Comparison of ENCODE assay signal across 8 mouse cellular contexts in genomic region chr17:30901627-30902026, GRCm38 (mm10). TPM values are rescaled to one million over a fixed set of nuclear protein-coding genes. Genes with fewer than 3 reads are reported as not detected.
DNase-seq lines count a peak whose midpoint lies in the region; ATAC-seq and TF ChIP-seq lines count a peak whose summit lies in the region.

Gene Glp1r (plus strand): TSS chr17:30901817.

- no peak for TF ChIP-seq POLR2A in ES-Bruce4 (IDR thresholded peaks at IDR 0.05; ENCODE audit: insufficient read depth, low read length)
- TF ChIP-seq POLR2A in olfactory bulb, adult 2 months (IDR thresholded peaks at IDR 0.05; ENCODE audit: insufficient read depth, low read depth, low read length): no peak

- no peak for TF ChIP-seq EP300 in ES-Bruce4 (IDR thresholded peaks at IDR 0.05; ENCODE audit: insufficient read depth, low read depth, low read length)

- no peaks in the 10 kb centered on the region for H3K9me3 ChIP-seq in ES-Bruce4 (replicated peaks; ENCODE audit: control insufficient read depth, insufficient read depth, low read length, poor library complexity, severe bottlenecking)
- H3K9me3 ChIP-seq in hindbrain, embryonic 11.5 days (ENCODE audit: control insufficient read depth, low read length): no peaks in the 10 kb centered on the region

- H3K4me2 ChIP-seq in hindbrain, embryonic 11.5 days (replicated peaks; ENCODE audit: low read depth, low read length): peak within 1 kb of the TSS; percentile 98

- peaks cover 2% of the 10 kb centered on the region for H3K4me1 ChIP-seq in ES-Bruce4 (ENCODE audit: control insufficient read depth, insufficient read depth, low read length)
- 0 out of 2 replicates have a peak, but pooled peaks cover 2% of the 10 kb centered on the region for H3K4me1 ChIP-seq in hindbrain, embryonic 11.5 days (replicated peaks; ENCODE audit: control insufficient read depth, insufficient read depth, low read length)
- H3K4me1 ChIP-seq in olfactory bulb, adult 2 months (ENCODE audit: control insufficient read depth, insufficient read depth, low read length): peaks cover 9% of the 10 kb centered on the region

- peak; percentile 30 for DNase-seq in CD4-positive, CD25-positive, alpha-beta regulatory T cell, adult 2 months (ENCODE audit: low read depth, low spot score)
- peak; percentile 45 for DNase-seq in hindbrain, embryonic 11.5 days (ENCODE audit: low spot score)
- DNase-seq in lung, adult 18-20 months: peak; percentile 21 to 48
- DNase-seq in spleen, postnatal 14 days (ENCODE audit: low spot score in 2 of 2): no peak
- no peak for DNase-seq in frontal cortex, adult 2 months (ENCODE audit: extremely low spot score in 1 of 2, low spot score in 1 of 2)

- no peaks in the 10 kb centered on the region for H3K27me3 ChIP-seq in ES-Bruce4 (ENCODE audit: control insufficient read depth, insufficient read depth, low read length, poor library complexity, severe bottlenecking)
- peaks cover 20% of the 10 kb centered on the region for H3K27me3 ChIP-seq in hindbrain, embryonic 11.5 days (ENCODE audit: control insufficient read depth, insufficient read depth, low read length)

- no peak for ATAC-seq in CD4-positive, CD25-positive, alpha-beta regulatory T cell, adult 4 months
- ATAC-seq in hindbrain, embryonic 11.5 days (ENCODE audit: low FRiP score): no peak

- no peak within 1 kb of the TSS for H3K27ac ChIP-seq in ES-Bruce4 (ENCODE audit: insufficient read depth, low read length)
- H3K27ac ChIP-seq in hindbrain, embryonic 11.5 days (ENCODE audit: low read depth, low read length): no peak within 1 kb of the TSS
- H3K27ac ChIP-seq in olfactory bulb, adult 2 months (ENCODE audit: insufficient read depth, low read depth, low read length): no peak within 1 kb of the TSS

- TF ChIP-seq CTCF in ES-Bruce4 (IDR thresholded peaks at IDR 0.05; ENCODE audit: low read depth, low read length): no peak
- TF ChIP-seq CTCF in olfactory bulb, adult 2 months (IDR thresholded peaks at IDR 0.05; ENCODE audit: insufficient read depth, low read depth, low read length): no peak

- 2% methylated on average over 28 of the region's 37 CpGs for WGBS in hindbrain, embryonic 11.5 days
- WGBS in olfactory bulb, adult 2 months: 3% methylated on average over 37 of the region's 37 CpGs

- H3K36me3 ChIP-seq in ES-Bruce4 (ENCODE audit: control insufficient read depth, insufficient read depth, low read length, poor library complexity, severe bottlenecking): no peaks in the 10 kb centered on the region
- no peaks in the 10 kb centered on the region for H3K36me3 ChIP-seq in hindbrain, embryonic 11.5 days (ENCODE audit: control insufficient read depth, insufficient read depth, low read length)

- peak within 1 kb of the TSS; percentile 59 for H3K9ac ChIP-seq in ES-Bruce4 (ENCODE audit: low read depth, poor library complexity, severe bottlenecking)
- peak within 1 kb of the TSS; percentile 55 for H3K9ac ChIP-seq in hindbrain, embryonic 11.5 days (ENCODE audit: low read depth, low read length)

- peak within 1 kb of the TSS; percentile 63 for H3K4me3 ChIP-seq in ES-Bruce4 (ENCODE audit: low read depth, low read length)
- peak within 1 kb of the TSS; percentile 43 for H3K4me3 ChIP-seq in hindbrain, embryonic 11.5 days (ENCODE audit: low read depth, low read length)
- peak within 1 kb of the TSS; percentile 38 for H3K4me3 ChIP-seq in olfactory bulb, adult 2 months (ENCODE audit: insufficient read depth, low read depth, low read length)

RNA-seq across cellular contexts. Expression of gene Glp1r, which starts in this region (rescaled TPM):
- polyA plus RNA-seq in CD4-positive, CD25-positive, alpha-beta regulatory T cell, adult 4 months (2017; shearing (Covaris generic)): under 1 TPM in 1 of 2 experiments, not detected in 1; 0.10 TPM
- 1.9 and 2.2 TPM in 2 replicates for polyA plus RNA-seq in ES-Bruce4 (2011; ENCODE audit: insufficient read depth, insufficient read length, low read depth, missing spikeins)
- 0.03 and 0.23 TPM in 2 replicates for polyA plus RNA-seq in hindbrain, embryonic 11.5 days (2014; fragmentation: Nextera tagmentation; extraction: Ambion mirVana)
- polyA plus RNA-seq in olfactory bulb, adult 2 months (2012; ENCODE audit: insufficient read depth, insufficient read length, low replicate concordance, missing spikeins): not detected in 2 replicates
- polyA plus RNA-seq in frontal cortex, adult 2 months (2012; rRNA removed): 0.70 and 0.74 TPM in 2 replicates

Comparison
In these comparisons a context has a peak if more than half of its experiments do, and no peak if none do; other contexts are left out.
1. Peak in DNase-seq, H3K4me3 ChIP-seq, H3K9ac ChIP-seq and H3K4me2 ChIP-seq in hindbrain, embryonic 11.5 days; RNA of the gene not detected or under 1 TPM.
2. DNase-seq: peak in CD4-positive, CD25-positive, alpha-beta regulatory T cell, adult 2 months (single experiment) and lung, adult 18-20 months (2 of 2); none in spleen, postnatal 14 days (0 of 2) and frontal cortex, adult 2 months (0 of 2).
3. Peak in every context shown above with its lines, with median percentiles within 50 percentile points of each other: H3K4me3 ChIP-seq.